ENCODE assay signal across 9 mouse cellular contexts in genomic region chr13:75089721-75090410, GRCm38 (mm10). TPM values are rescaled to one million over a fixed set of nuclear protein-coding genes. Genes with fewer than 3 reads are reported as not detected.
DNase-seq lines count a peak whose midpoint lies in the region; ATAC-seq and TF ChIP-seq lines count a peak whose summit lies in the region.
"Had no signal": no experiment of that assay in that cellular context is flagged by ENCODE, and none has a peak within 500 bp of the region (broad histone marks: within the 10 kb centered on the region; RNA-seq: fewer than 3 reads in every experiment).

Gene Pcsk1, plus strand, starts transcription at chr13:75089826.

- H3K27ac ChIP-seq in CH12.LX (ENCODE audit: insufficient read depth, low read depth), result no peak within 1 kb of the TSS
- no peak within 1 kb of the TSS for H3K27ac ChIP-seq in hindbrain, embryonic 14.5 days
- H3K27ac ChIP-seq in limb, embryonic 14.5 days (replicated peaks; ENCODE audit: low read depth, low read length), result no peak within 1 kb of the TSS

- no peak within 1 kb of the TSS; the same call in 1 of the 2 replicates for H3K9ac ChIP-seq in CH12.LX (ENCODE audit: insufficient read depth, low read depth)
- peak within 1 kb of the TSS; percentile 57 for H3K9ac ChIP-seq in hindbrain, embryonic 14.5 days
- H3K9ac ChIP-seq in limb, embryonic 14.5 days (ENCODE audit: low read depth, low read length, severe bottlenecking), result no peak within 1 kb of the TSS

- TF ChIP-seq RAD21 in CH12.LX (IDR thresholded peaks at IDR 0.05; ENCODE audit: low read depth, low read length), result no peak

- no peaks in the 10 kb centered on the region for H3K9me3 ChIP-seq in CH12.LX (replicated peaks; ENCODE audit: low read length)
- H3K9me3 ChIP-seq in hindbrain, embryonic 14.5 days (ENCODE audit: control insufficient read depth, low read length), result no peaks in the 10 kb centered on the region
- no peaks in the 10 kb centered on the region for H3K9me3 ChIP-seq in limb, embryonic 14.5 days (ENCODE audit: control insufficient read depth, low read length)

- no peaks in the 10 kb centered on the region for H3K79me2 ChIP-seq in CH12.LX (replicated peaks; ENCODE audit: control insufficient read depth, extremely low read depth, insufficient read depth, poor library complexity, severe bottlenecking)

- dilution Hi-C loops in CH12.LX (cut with MboI; ENCODE audit: extremely low pct_ligation_motif_present, extremely low pct_unique_long_range_greater_than_20kb, low sequenced_read_pairs), result no loop called here

- no peak for TF ChIP-seq POLR2A in CH12.LX (IDR thresholded peaks at IDR 0.05; ENCODE audit: low read depth, low read length)
- TF ChIP-seq POLR2A in limb, embryonic 14.5 days (IDR thresholded peaks at IDR 0.05; ENCODE audit: borderline replicate concordance, extremely low read depth, insufficient read depth, insufficient read length), result no peak

- no peaks in the 10 kb centered on the region for H3K36me3 ChIP-seq in CH12.LX (replicated peaks in 1 of 2; ENCODE audit: control insufficient read depth in 1 of 2, insufficient read depth in 1 of 2, low read length in 1 of 2)
- no peaks in the 10 kb centered on the region for H3K36me3 ChIP-seq in hindbrain, embryonic 14.5 days (replicated peaks; ENCODE audit: control insufficient read depth, insufficient read depth)
- H3K36me3 ChIP-seq in limb, embryonic 14.5 days (ENCODE audit: control insufficient read depth, insufficient read depth, low read length), result no peaks in the 10 kb centered on the region

- DNase-seq in CH12.LX (ENCODE audit: extremely low read depth), result no peak
- DNase-seq in Muller cell, postnatal 12 days (ENCODE audit: inconsistent ontology term), result peak; percentile 1
- peak; percentile 37 for DNase-seq in embryo, embryonic 10 days (ENCODE audit: low spot score)
- peak; percentile 60 for DNase-seq in hindbrain, embryonic 14.5 days (ENCODE audit: low spot score)
- DNase-seq in limb, embryonic 14.5 days (ENCODE audit: low spot score), result no peak
- DNase-seq in right cerebral cortex, adult 18-20 months, result peak; percentile 73
- no peak for DNase-seq in spleen, postnatal 4 days (ENCODE audit: low spot score in 2 of 2)
- no peak for DNase-seq in adipocyte (ENCODE audit: low spot score)

- no peak for TF ChIP-seq EP300 in CH12.LX (IDR thresholded peaks at IDR 0.05; ENCODE audit: low read length)

- no peak for TF ChIP-seq CTCF in CH12.LX (conservative IDR thresholded peaks at IDR 0.05 in 1 of 2, IDR thresholded peaks at IDR 0.05 in 1 of 2; ENCODE audit: low read depth in 2 of 2, low read length in 2 of 2)

- WGBS in hindbrain, embryonic 14.5 days, result under 1% methylated on average over 28 of the region's 28 CpGs
- 1% methylated on average over 28 of the region's 28 CpGs for WGBS in limb, embryonic 14.5 days

- peak within 1 kb of the TSS; percentile 85 for H3K4me2 ChIP-seq in CH12.LX (ENCODE audit: insufficient read depth, low read depth, poor library complexity, severe bottlenecking)
- H3K4me2 ChIP-seq in hindbrain, embryonic 14.5 days (replicated peaks), result peak within 1 kb of the TSS; percentile 68
- peak within 1 kb of the TSS; percentile 39 for H3K4me2 ChIP-seq in limb, embryonic 14.5 days (replicated peaks; ENCODE audit: low read depth, low read length, severe bottlenecking)

- in situ Hi-C loops in CH12.LX (cut with MboI; ENCODE audit: low pct_ligation_motif_present, low pct_unique_long_range_greater_than_20kb, low sequenced_read_pairs), result no loop called here

- ATAC-seq in hindbrain, embryonic 14.5 days (ENCODE audit: low FRiP score), result peak; percentile 82
- no peak for ATAC-seq in limb, embryonic 14.5 days (ENCODE audit: low FRiP score, low read depth)

- 0 out of 4 replicates have a peak, but pooled peaks cover 0 to 4% of the 10 kb centered on the region in 2 experiments for H3K4me1 ChIP-seq in CH12.LX (ENCODE audit: control insufficient read depth in 1 of 2, insufficient read depth in 2 of 2)
- 0 out of 2 replicates have a peak, but pooled peaks cover 2% of the 10 kb centered on the region for H3K4me1 ChIP-seq in hindbrain, embryonic 14.5 days (replicated peaks; ENCODE audit: control insufficient read depth, insufficient read depth, low read length)
- peaks cover 4% of the 10 kb centered on the region; the same call in 1 of the 2 replicates for H3K4me1 ChIP-seq in limb, embryonic 14.5 days (ENCODE audit: control insufficient read depth, insufficient read depth, low read length)

- no peaks in the 10 kb centered on the region for H3K27me3 ChIP-seq in CH12.LX (replicated peaks)
- no peaks in the 10 kb centered on the region for H3K27me3 ChIP-seq in hindbrain, embryonic 14.5 days (ENCODE audit: control insufficient read depth, insufficient read depth, low read length)
- H3K27me3 ChIP-seq in limb, embryonic 14.5 days (ENCODE audit: control insufficient read depth, insufficient read depth, low read length), result peaks cover 19% of the 10 kb centered on the region

- H3K4me3 ChIP-seq in CH12.LX (replicated peaks in 1 of 3; ENCODE audit: low read depth in 2 of 3, low read length in 2 of 3, poor library complexity in 1 of 3), result peak within 1 kb of the TSS in 2 of 3 experiments; percentile 29 to 37
- peak within 1 kb of the TSS; percentile 43 for H3K4me3 ChIP-seq in hindbrain, embryonic 14.5 days (replicated peaks; ENCODE audit: low read length)
- H3K4me3 ChIP-seq in limb, embryonic 14.5 days (replicated peaks; ENCODE audit: low read length), result peak within 1 kb of the TSS; percentile 1
- H3K4me3 ChIP-seq: erythroblast, embryonic 14.5 days had no signal

TF ChIP-seq in CH12.LX, 34 proteins besides CTCF, POLR2A, EP300 and RAD21:
- TF ChIP-seq USF2 (conservative IDR thresholded peaks at IDR 0.05; ENCODE audit: low read depth, low read length), result no peak
- TF ChIP-seq MAX (IDR thresholded peaks at IDR 0.05; ENCODE audit: low read length), result no peak

RNA-seq across cellular contexts. Expression of gene Pcsk1, which starts in this region (rescaled TPM):
- total RNA-seq in CH12.LX (2012; rRNA removed) (not detected in 2 replicates), CH12.LX (2014; rRNA removed) (not detected in 2 replicates)
- not detected in 2 replicates for polyA plus RNA-seq in CH12.LX (2012; ENCODE audit: insufficient read length, low read depth)
- 3.0 and 4.4 TPM in 2 replicates for polyA plus RNA-seq in hindbrain, embryonic 14.5 days (2014; fragmentation: Nextera tagmentation; extraction: Ambion mirVana)
- polyA plus RNA-seq in limb, embryonic 14.5 days (2012; rRNA removed), result 0.04 and 0.06 TPM in 2 replicates
- polyA plus RNA-seq in limb, embryonic 14.5 days (2014; fragmentation: Nextera tagmentation; extraction: Ambion mirVana), result 0.04 and 0.14 TPM in 2 replicates
- polyA plus RNA-seq: erythroblast, embryonic 14.5 days had no signal

Comparison
In these comparisons a context has a peak if more than half of its experiments do, and no peak if none do; other contexts are left out.
1. DNase-seq: peak in Muller cell, postnatal 12 days (single experiment), embryo, embryonic 10 days (single experiment), hindbrain, embryonic 14.5 days (single experiment) and right cerebral cortex, adult 18-20 months (single experiment); none in CH12.LX (single experiment), limb, embryonic 14.5 days (single experiment), spleen, postnatal 4 days (0 of 2) and adipocyte (single experiment).
2. Peak in every context shown above with its lines, with median percentiles within 50 percentile points of each other: H3K4me2 ChIP-seq and H3K4me3 ChIP-seq.